8 mouse cellular contexts compared by ENCODE assay signal in the genomic region with DNA sequence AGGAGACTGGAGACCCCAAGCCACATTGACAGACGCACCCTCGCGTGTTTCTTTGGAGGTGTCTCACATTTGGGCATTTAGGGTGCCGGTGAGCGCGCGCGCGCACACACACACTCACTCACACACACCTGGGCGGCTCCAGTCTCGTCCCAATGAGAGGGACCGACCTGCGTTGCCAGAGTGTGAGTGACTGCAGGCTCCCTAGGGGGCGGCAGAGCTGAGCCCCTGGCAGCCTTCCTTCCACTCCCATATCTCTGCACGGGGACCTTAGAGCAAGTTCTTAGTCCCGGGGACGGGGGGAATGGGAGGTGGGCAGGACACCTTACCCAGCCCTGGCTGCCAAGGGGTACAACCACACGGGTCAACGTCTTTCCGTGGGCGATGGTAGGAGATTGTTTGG. TPM values are rescaled to one million over a fixed set of nuclear protein-coding genes. Genes with fewer than 3 reads are reported as not detected.
DNase-seq lines count a peak whose midpoint lies in the region; ATAC-seq and TF ChIP-seq lines count a peak whose summit lies in the region.

No protein-coding gene starts in this region.

- TF ChIP-seq POLR2A in kidney, adult 2 months (IDR thresholded peaks at IDR 0.05; ENCODE audit: low read depth, low read length) = no peak
- TF ChIP-seq POLR2A in cerebellum, adult 2 months (IDR thresholded peaks at IDR 0.05; ENCODE audit: borderline replicate concordance, insufficient read depth, low read length) = no peak

- peaks cover 84% of the 10 kb centered on the region for H3K27me3 ChIP-seq in embryonic facial prominence, embryonic 13.5 days
- H3K27me3 ChIP-seq in kidney, adult 2 months (replicated peaks; ENCODE audit: control insufficient read depth, insufficient read depth, low read length) = peaks cover 12% of the 10 kb centered on the region
- H3K27me3 ChIP-seq in lung, postnatal 0 days (replicated peaks; ENCODE audit: insufficient read depth, low read length) = peaks cover 78% of the 10 kb centered on the region
- H3K27me3 ChIP-seq in cerebellum, adult 2 months (ENCODE audit: control insufficient read depth, insufficient read depth, low read length) = peaks cover 23% of the 10 kb centered on the region; the same call in 1 of the 2 replicates

- peak; percentile 31 for DNase-seq in kidney, adult 18-20 months
- no peak for DNase-seq in kidney, adult 11 months
- peak; percentile 11 for DNase-seq in kidney, adult 2 months
- DNase-seq in lung, postnatal 0 days (ENCODE audit: low spot score) = peak; percentile 66
- DNase-seq in thymus, postnatal 36 days = peak; percentile 30 to 38
- no peak for DNase-seq in cerebellum, adult 2 months
- DNase-seq in right cerebral cortex, postnatal 25 days = no peak

- H3K9ac ChIP-seq in embryonic facial prominence, embryonic 13.5 days = no peak overlapping the region
- H3K9ac ChIP-seq in lung, postnatal 0 days (replicated peaks; ENCODE audit: low read depth) = no peak overlapping the region

- peak overlapping the region; percentile 55 for H3K4me2 ChIP-seq in embryonic facial prominence, embryonic 13.5 days
- H3K4me2 ChIP-seq in lung, postnatal 0 days (replicated peaks; ENCODE audit: low read depth, low read length) = 0 out of 2 replicates have a peak overlapping the region, but pooled peaks have one; percentile 11

- no peak overlapping the region for H3K27ac ChIP-seq in embryonic facial prominence, embryonic 13.5 days
- no peak overlapping the region for H3K27ac ChIP-seq in kidney, adult 2 months (ENCODE audit: insufficient read depth, low read depth, low read length)
- no peak overlapping the region for H3K27ac ChIP-seq in lung, postnatal 0 days (ENCODE audit: low read length)
- no peak overlapping the region for H3K27ac ChIP-seq in cerebellum, adult 2 months (ENCODE audit: insufficient read depth, low read length)

- H3K4me1 ChIP-seq in embryonic facial prominence, embryonic 13.5 days = peaks cover 51% of the 10 kb centered on the region
- H3K4me1 ChIP-seq in kidney, adult 2 months (ENCODE audit: control insufficient read depth, insufficient read depth, low read length) = no peaks in the 10 kb centered on the region
- peaks cover 10% of the 10 kb centered on the region for H3K4me1 ChIP-seq in lung, postnatal 0 days (ENCODE audit: insufficient read depth, low read depth, low read length)
- no peaks in the 10 kb centered on the region for H3K4me1 ChIP-seq in cerebellum, adult 2 months (ENCODE audit: control insufficient read depth, insufficient read depth, low read length)

- ATAC-seq in embryonic facial prominence, embryonic 13.5 days (ENCODE audit: insufficient number of reproducible peaks, insufficient read depth, low FRiP score, low TSS enrichment, low read depth) = no peak
- peak; percentile 62 for ATAC-seq in lung, postnatal 0 days

- H3K36me3 ChIP-seq in embryonic facial prominence, embryonic 13.5 days = no peaks in the 10 kb centered on the region
- no peaks in the 10 kb centered on the region for H3K36me3 ChIP-seq in kidney, adult 2 months (ENCODE audit: control insufficient read depth, insufficient read depth, low read length)
- H3K36me3 ChIP-seq in lung, postnatal 0 days (ENCODE audit: insufficient read depth, low read length) = no peaks in the 10 kb centered on the region

- WGBS in embryonic facial prominence, embryonic 13.5 days = 1% methylated on average over 21 of the region's 21 CpGs
- WGBS in kidney, adult 2 months = 2% methylated on average over 21 of the region's 21 CpGs
- 2% methylated on average over 21 of the region's 21 CpGs for WGBS in lung, postnatal 0 days
- WGBS in cerebellum, adult 2 months = 1% methylated on average over 21 of the region's 21 CpGs

- peak; percentile 43; the same call in 1 of the 2 replicates for TF ChIP-seq CTCF in kidney, adult 2 months (conservative IDR thresholded peaks at IDR 0.05; ENCODE audit: insufficient read depth, insufficient read length, low read depth, low read length)
- peak; percentile 75 for TF ChIP-seq CTCF in lung, postnatal 0 days (IDR thresholded peaks at IDR 0.05)
- TF ChIP-seq CTCF in cerebellum, adult 2 months (IDR thresholded peaks at IDR 0.05; ENCODE audit: borderline replicate concordance, insufficient read depth, low read depth, low read length) = no peak

- peak overlapping the region; percentile 28 for H3K4me3 ChIP-seq in embryonic facial prominence, embryonic 13.5 days
- no peak overlapping the region for H3K4me3 ChIP-seq in kidney, adult 2 months (ENCODE audit: insufficient read depth, low read depth, low read length)
- H3K4me3 ChIP-seq in lung, postnatal 0 days (ENCODE audit: low read depth, low read length) = peak overlapping the region; percentile 5; the same call in 1 of the 2 replicates
- no peak overlapping the region for H3K4me3 ChIP-seq in cerebellum, adult 2 months (replicated peaks; ENCODE audit: insufficient read depth, low read depth, low read length)

- no peaks in the 10 kb centered on the region for H3K9me3 ChIP-seq in embryonic facial prominence, embryonic 13.5 days
- H3K9me3 ChIP-seq in lung, postnatal 0 days (ENCODE audit: low read length) = no peaks in the 10 kb centered on the region

- no peak for TF ChIP-seq EP300 in lung, postnatal 0 days (IDR thresholded peaks at IDR 0.05)

RNA-seq across cellular contexts. Expression of a gene that starts 2.3 kb away (rescaled TPM):
- polyA plus RNA-seq in embryonic facial prominence, embryonic 13.5 days (2015; fragmentation: Nextera tagmentation; extraction: Ambion mirVana) = 20.1 and 23.4 TPM in 2 replicates
- 0.04 TPM in 1 of 2 replicates, not detected in the other for polyA plus RNA-seq in kidney, adult 2 months (2012; rRNA removed)
- polyA plus RNA-seq in lung, postnatal 0 days (2015; fragmentation: Nextera tagmentation; extraction: Ambion mirVana) = 0.05 TPM in 1 of 2 replicates, not detected in the other
- polyA plus RNA-seq in cerebellum, adult 2 months (2012; rRNA removed) = 0.05 and 0.07 TPM in 2 replicates

Comparison
In these comparisons a context has a peak if more than half of its experiments do, and no peak if none do; other contexts are left out.
1. DNase-seq: peak in kidney, adult 18-20 months (single experiment), kidney, adult 2 months (single experiment), lung, postnatal 0 days (single experiment) and thymus, postnatal 36 days (2 of 2); none in kidney, adult 11 months (single experiment), cerebellum, adult 2 months (0 of 2) and right cerebral cortex, postnatal 25 days (single experiment).
2. H3K4me3 ChIP-seq: peak in embryonic facial prominence, embryonic 13.5 days (single experiment) and lung, postnatal 0 days (single experiment); none in kidney, adult 2 months (single experiment) and cerebellum, adult 2 months (single experiment).
3. RNA of a gene that starts 2.3 kb away (polyA plus RNA-seq): 20.1 to 23.4 TPM in embryonic facial prominence, embryonic 13.5 days; 0.05 to 0.07 TPM in cerebellum, adult 2 months, 0.05 TPM in lung, postnatal 0 days and 0.04 TPM in kidney, adult 2 months; every median in the first group is over 10 times any median in the second.